Mouse (Mus musculus): Measurements from ENCODE around the gene Mutyh.
"Not testable (repeated sequence)": the region's sequence is repeated elsewhere in the genome, so short reads cannot be mapped to it uniquely, and the experiment has no call there.

The Mutyh gene

DNA sequence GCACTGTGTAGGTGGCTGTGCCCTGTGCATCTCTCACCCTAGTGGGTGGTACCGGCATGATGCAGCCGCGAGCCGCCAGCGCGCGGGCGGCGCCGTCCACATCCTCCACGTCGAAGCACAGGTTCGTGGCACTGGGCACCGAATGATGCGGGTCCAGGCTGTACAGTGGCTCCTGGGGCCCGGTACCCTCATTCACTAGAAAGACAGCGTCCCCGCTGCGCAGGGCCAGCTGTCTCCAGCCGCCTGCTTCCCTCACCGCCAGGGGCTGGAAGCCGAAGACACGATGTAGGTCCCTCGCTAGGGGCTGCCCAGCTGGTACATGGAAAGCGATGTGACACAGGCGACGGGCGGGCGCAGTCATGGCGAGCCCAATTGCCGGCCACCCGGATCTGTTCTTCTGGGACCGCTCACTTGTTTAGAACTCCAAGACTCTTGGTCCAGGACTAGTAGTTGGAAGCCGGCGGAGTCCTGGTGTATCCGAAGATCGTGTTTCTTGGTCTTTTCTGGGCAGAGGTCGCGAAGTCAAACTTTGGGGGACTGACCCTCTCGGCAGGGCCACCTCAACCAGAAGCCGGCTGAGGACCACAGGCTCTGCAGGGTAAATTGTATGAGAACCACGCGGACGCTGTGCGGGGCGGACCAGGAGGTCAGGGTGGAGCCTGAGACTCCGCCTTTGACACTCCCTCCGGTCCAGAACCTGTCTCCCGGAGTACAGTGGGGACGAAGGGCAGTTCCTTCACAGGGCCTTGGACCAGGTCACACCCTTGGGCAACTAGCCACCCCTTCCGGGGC is 13.6 kb downstream of the Mutyh start:
- DNase-seq (ENCODE audit: low read depth in 1 of 2, low spot score in 2 of 2) = peak; percentile 29 to 31

DNA sequence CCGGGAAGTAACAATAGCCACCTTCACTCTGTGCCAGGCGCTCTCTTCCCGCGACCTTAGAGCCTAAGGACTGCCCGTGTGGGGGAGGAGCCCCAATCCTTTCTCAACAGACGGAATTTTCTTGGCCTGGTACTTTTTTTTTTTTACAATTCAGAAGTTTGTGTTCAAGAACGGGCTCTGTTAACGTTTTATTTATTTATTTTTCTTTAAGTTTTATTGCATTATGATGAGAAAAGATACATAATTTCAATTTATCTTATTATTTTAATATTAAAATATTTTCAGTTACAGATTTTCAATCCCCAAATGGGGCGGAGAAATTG is 14.1 kb downstream of the Mutyh start, which contains the start of gene Hpdl:
TSS of gene Hpdl (minus strand) at position 14 of the 323 bp plus-strand sequence.
- DNase-seq (ENCODE audit: low read depth in 1 of 2, low spot score in 2 of 2) = no peak

DNA sequence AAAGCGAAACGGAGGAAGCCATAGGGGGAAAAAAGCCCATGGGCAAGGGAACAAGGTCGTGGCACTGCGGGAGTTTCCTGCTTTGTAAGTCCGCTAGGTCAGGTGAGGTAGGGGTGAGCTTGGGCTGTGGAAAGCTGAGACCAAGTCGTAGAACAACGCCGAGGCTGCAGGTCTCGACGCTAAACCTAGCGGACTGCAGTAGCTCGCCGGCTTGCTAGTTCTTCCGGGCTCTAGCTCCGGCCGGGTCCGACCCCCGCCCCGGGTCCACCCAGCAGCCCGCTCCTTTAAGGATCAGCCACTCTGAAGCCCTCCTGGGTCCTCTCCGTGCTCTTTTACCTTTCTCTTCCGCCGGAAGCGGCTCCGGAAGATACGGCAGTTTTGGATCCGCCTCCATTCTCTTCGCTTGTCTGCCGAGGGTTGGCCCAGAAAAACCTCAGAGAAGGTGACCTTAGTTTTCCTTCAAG is 17.1 kb downstream of the Mutyh start:
- no peak for DNase-seq (ENCODE audit: low read depth in 1 of 2, low spot score in 2 of 2)

DNA sequence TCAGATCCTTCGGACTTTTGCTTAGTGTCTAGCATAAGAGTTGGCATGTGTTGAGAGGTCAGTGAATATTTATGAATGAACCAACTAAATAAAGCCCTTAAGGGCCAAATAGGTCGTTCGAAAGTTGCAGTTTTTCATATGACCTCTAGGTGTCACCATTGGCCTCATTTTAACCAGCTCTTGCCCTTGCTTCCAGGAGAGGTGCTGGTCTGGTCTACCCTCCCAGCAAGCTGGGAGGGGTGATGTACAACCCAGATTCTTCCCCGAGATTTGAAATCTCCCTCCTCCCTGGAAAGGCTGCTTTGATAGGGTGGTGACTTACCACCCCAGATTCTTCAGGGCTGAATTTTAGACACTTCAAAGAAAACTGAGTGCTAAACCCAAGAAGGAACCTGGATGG is 20.3 kb downstream of the Mutyh start:
- DNase-seq (ENCODE audit: low read depth in 1 of 2, low spot score in 2 of 2) = no peak

DNA sequence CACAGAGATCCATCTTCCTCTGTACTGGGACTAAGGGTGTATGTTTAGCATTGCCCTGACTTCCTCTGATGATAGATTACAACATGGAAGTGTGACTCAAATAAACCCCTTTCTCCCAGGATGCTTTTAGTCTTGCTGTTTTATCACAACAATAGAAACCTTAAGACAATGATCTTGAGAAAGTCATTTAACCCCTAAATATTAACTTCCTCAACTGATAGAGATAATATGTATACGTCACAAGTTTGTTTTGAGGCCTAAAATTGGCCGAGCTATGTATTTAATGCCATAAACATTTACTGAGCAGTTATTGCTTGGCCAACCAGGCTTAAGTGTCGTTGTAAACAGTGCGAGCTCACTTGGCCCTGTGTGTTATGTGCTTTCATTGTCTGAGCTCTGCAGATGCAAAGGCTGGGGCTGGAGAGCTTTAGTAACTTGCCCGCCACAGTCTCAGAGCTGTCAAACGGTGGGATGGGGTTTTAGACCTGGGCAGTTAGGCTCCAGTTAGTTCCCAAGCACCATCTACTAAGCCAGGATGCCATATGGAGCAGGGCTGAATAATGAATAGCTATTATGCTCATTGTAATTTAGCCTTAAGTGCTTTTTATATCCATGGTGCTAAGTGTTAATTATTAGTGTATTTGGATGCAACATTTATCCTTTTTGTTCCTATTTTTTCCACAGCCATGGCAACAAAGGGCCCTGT is 22.0 kb downstream of the Mutyh start:
- DNase-seq (ENCODE audit: low read depth in 1 of 2, low spot score in 2 of 2) = no peak

DNA sequence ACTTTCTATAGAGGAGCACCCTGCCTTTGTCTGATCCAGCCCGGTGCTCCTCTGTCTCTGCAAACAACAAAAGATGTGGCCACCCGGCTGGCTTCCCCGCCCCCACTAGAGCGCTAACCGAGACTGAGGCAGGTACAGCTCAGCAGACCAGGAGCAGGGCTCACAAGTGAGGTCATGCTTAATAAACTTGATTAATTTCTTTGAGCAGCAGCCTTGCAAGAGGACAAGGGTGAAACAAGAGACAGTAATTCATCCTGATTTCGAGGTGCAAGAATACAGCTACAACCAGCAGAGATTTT is 22.5 kb downstream of the Mutyh start:
- DNase-seq (ENCODE audit: low read depth in 1 of 2, low spot score in 2 of 2) = no peak

DNA sequence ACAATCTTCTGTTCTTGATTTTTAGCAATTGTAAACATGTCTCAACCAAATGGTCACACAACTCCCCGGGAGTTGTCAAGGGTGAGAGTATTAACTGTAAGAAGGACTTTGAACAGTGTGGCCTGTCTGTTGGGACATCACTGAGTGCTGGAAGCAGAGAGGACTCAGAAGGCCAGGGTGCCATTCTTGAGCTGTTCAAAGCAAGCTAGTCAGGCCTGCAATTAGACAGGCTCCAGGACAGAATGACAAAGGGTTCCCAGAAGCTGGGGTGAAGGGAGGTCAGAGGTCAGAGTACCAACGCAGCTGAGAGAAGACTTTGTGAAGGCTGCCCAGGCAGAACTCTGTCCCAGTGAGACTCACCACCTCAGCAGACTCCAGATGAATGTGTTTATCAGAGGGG is 31.5 kb downstream of the Mutyh start:
- no peak for DNase-seq (ENCODE audit: low read depth in 1 of 2, low spot score in 2 of 2)

DNA sequence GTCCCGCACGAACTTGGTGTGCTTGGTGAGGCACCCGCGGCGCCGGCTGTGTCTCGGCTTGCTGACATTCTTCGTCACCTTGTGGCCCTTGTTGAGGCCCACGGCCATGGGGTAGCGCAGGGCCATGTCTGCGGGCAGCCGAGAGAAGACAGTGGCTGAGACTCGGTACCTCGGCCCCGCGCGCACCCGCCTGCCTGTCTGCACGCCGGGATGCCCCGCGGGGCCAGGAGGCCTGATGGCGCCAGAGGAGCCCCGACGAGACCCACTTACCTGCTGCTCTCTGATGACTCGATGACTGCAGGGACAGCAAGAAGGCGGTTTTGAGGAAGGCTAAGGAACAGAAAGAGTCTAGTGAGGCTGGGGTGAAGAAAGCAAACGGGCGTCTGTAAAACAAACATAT is 32.6 kb downstream of the Mutyh start:
- DNase-seq (ENCODE audit: low read depth in 1 of 2, low spot score in 2 of 2) = not testable (repeated sequence)

DNA sequence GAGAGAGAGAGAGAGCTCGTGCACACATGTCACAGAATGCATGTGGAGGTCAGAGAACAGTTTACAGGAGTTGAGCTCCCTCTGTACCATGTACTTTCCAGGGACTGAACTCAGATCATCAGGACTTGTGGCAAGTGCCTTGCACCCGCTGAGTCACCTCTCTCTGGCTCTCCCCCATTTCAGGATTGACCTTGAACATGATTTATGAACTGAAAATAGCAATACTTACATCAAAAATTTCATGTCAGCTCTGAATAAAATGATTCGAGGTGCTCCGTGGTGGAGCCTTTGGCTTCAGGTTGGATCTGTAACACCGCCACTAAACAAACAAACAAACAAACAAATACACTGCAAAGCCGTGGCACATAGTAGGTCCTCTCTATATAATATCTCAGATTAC is 33.3 kb downstream of the Mutyh start:
- DNase-seq (ENCODE audit: low read depth in 1 of 2, low spot score in 2 of 2) = no peak

DNA sequence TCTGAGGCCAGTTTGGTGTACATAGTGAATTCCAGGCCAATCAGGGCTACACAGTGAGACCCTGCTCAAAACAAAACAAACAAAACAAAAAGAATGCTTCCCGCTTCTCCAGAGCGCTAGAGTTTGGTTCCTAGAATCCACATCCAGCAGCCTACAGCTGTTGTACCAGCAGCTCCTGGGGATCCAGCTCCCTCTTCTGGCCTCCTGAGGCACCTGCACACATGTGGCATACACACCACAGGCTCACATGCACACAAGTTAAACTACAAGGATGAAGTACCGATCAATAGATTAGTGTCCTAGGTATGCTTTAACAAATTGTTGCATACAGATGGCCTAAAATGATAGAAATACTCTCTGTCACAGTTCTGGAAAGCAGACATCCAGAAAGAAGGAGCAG is 36.8 kb downstream of the Mutyh start:
- DNase-seq (ENCODE audit: low read depth in 1 of 2, low spot score in 2 of 2) = no peak

DNA sequence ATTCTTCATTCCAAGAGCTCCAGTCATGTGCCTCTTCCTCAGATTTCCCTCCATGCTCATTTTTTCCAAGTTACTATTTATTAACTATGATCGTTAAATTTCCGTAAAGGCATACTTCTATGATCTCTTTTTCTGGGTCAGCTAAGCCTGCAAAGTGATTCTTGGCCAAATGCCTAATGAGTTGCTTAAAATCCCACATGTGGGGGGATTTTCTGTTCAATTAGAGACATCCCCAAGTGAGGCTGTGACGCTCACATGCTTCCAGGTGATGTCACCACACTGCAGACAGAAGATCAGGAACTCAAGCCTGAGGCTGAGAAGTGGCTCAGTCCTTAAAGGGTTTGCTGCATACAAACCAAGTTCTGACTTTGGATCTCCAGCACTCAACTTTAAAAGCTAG is 42.4 kb downstream of the Mutyh start:
- DNase-seq (ENCODE audit: low read depth in 1 of 2, low spot score in 2 of 2) = no peak

DNA sequence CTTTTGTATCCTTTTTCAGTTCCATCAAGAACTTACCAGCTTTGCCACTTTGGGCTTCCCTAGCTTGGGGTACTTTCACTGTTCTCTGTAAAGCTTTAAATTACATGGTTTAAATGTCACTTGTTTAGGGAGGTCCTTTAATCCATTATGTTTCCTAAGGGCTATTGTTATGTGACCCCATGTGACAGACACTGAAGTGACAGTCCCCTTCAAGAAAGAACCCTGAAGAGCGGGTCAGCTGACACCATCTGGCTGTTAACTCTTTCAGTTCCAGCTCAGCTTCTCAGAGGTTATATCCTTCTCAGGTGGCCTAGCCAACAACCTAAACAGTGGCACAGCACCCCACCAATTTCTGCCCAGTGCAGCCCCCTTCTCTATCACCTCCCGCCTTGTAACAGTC is 46.8 kb downstream of the Mutyh start:
- no peak for DNase-seq (ENCODE audit: low read depth in 1 of 2, low spot score in 2 of 2)

DNA sequence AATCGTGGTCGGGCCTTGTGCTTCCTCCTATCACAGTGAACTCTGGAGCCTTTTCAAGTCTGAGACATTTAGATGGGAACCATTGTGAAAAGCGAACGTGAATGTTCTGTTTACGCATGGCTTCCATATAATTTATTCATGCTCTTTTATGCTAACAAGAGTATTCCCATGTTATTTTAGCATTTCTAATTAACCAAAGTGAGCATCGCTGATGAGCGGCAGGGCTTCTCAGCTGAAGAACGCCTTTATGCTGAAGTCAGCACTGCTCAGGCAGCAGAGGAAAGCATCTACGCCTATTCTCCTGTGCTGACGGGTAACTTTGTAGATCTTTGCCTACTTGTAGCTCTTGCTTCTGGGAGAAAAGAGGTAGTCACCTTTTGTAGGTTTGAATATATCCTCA is 49.7 kb downstream of the Mutyh start:
- no peak for DNase-seq (ENCODE audit: low read depth in 1 of 2, low spot score in 2 of 2)

DNA sequence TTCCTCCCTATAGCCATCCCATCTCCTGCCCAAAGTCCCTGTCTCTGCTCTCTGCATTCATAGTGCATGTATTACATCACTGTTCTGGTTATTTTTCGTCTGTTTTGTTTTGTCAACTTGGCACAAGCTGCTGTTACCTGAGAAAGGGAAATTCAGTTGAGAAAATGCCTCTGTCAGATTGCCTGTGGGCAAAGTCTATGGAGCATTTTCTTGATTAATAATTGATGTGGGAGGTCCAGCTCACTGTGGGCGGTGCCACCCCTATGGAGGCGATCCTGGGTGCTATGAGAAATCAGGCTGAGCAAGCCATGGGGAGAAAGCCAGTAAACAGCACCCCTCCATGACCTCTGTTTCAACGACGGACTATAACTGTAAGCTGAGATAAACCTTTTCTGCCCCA is 52.2 kb downstream of the Mutyh start:
- no peak for DNase-seq (ENCODE audit: low read depth in 1 of 2, low spot score in 2 of 2)

DNA sequence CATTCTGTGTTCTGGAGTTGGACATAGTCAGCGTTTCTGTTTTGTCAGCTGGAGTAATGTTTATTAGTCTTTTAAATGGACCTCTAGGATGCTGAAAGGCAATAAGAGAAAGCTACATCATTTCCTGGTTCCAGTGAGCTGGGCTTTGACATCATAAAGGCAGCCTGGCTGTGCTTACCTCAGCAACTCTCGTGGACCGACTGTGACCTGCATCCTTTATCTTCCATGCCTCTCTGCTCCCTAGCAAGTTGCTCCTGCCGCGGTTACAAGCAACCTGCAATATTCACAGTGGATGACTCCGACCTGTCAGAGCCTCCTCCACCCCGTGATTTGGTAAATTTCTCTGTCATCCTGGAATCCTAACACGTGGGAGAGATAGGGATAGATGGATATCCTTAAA is 54.5 kb downstream of the Mutyh start:
- no peak for DNase-seq (ENCODE audit: low read depth in 1 of 2, low spot score in 2 of 2)
